Mouse (Mus musculus) E14TG2a.4 (cell line): ENCODE measurements around the gene Plcb1.

Source experiments
- H3K27me3 ChIP-seq: 2 replicates; pipeline ENCODE4 v1.6.1; 2014; ENCODE audit warnings: low read length, control low read depth; ENCODE audit not compliant: insufficient read depth
- H3K36me3 ChIP-seq: 2 replicates; pipeline ENCODE4 v1.6.1; 2014; ENCODE audit warnings: low read length, control low read depth; ENCODE audit not compliant: insufficient read depth
- H3K4me1 ChIP-seq: replicated peaks from 2 replicates; pipeline ENCODE4 v1.6.1; 2014; ENCODE audit warnings: low read depth, low read length, control low read depth
- H3K4me3 ChIP-seq: replicated peaks from 2 replicates; pipeline ENCODE4 v1.5.1; 2014; ENCODE audit warnings: mild to moderate bottlenecking, low read length
- H3K9me3 ChIP-seq: 2 replicates; pipeline ENCODE4 v1.6.1; 2014; ENCODE audit warnings: low read length, control low read depth
- CTCF ChIP-seq: conservative IDR thresholded peaks from 2 replicates; pipeline ENCODE4 v1.5.1; 2014; ENCODE audit warnings: low read length
- NANOG ChIP-seq: IDR thresholded peaks from 2 replicates; pipeline ENCODE4 v1.6.1; 2014; ENCODE audit warnings: borderline replicate concordance, low read length, mixed read lengths
- POU5F1 ChIP-seq: IDR thresholded peaks from 2 replicates; pipeline ENCODE4 v1.6.1; 2014; ENCODE audit warnings: low read length, borderline replicate concordance

Plcb1 gene

DNA sequence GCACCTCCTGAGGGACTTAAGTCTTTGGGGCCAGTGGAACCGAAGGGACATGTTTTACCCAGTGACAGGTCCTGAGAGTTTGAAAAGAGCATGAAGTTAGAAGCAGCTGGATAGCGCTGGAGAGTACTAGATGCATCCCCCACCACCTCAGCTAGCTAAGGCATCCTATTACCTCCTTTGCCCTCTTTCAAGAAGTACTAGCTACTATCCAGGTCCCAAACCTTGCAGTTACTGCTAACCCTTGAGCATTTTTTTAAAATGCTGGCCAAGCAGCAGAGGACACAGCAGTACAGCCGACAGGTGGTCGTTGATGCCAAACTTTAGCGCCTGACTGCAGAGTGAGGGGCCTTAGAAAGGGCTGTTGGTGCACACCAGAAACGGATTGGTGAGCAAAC, 986 bp downstream of the Plcb1 start:
- peak overlapping the region; percentile 91 for H3K4me3 ChIP-seq
- peaks cover 28% of the 10 kb centered on the region for H3K27me3 ChIP-seq
- no peaks in the 10 kb centered on the region for H3K9me3 ChIP-seq
- TF ChIP-seq CTCF (no peak), NANOG (no peak), POU5F1 (no peak)
- peaks cover 4% of the 10 kb centered on the region; the same call in 1 of the 2 replicates for H3K4me1 ChIP-seq
- H3K36me3 ChIP-seq = no peaks in the 10 kb centered on the region

- Histone ChIP-seq H3K36me3 (no peaks in the 10 kb centered on the region), H3K4me3 (no peak overlapping the region; the same call in 1 of the 2 replicates), H3K9me3 (no peaks in the 10 kb centered on the region), H3K4me1 (peaks cover 4% of the 10 kb centered on the region; the same call in 1 of the 2 replicates), H3K27me3 (peaks cover 28% of the 10 kb centered on the region)
- TF ChIP-seq NANOG (no peak), CTCF (no peak), POU5F1 (no peak)
Observed at GRCm38 (mm10) chr2:134787336-134788095, 1.6 kb downstream of the Plcb1 start.

GRCm38 (mm10) chr2:134792926-134793325, 7.1 kb downstream of the Plcb1 start:
- H3K4me3 ChIP-seq = no peak overlapping the region
- no peaks in the 10 kb centered on the region for H3K9me3 ChIP-seq
- no peaks in the 10 kb centered on the region for H3K4me1 ChIP-seq
- TF ChIP-seq NANOG (no peak), CTCF (no peak), POU5F1 (no peak)
- peaks cover 10% of the 10 kb centered on the region for H3K27me3 ChIP-seq
- H3K36me3 ChIP-seq = no peaks in the 10 kb centered on the region

DNA sequence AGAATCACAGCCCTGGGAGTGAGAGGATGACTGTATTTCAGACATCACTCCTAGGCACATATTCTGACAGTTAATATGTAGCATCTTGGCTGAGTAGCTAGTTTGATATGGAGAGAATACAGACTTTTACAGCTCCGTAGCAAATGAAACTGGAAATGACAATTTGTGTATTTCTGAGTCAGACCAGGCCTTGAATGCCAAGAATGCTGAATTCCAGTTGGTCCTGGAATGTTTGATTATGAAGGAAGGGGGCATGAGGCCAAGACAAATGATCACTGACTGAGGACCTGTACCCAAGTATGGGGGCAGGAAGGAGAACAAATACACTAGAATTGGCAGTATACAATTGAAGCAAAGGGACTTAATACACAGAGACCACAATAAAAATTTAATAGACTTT, 14.4 kb downstream of the Plcb1 start:
- H3K27me3 ChIP-seq = no peaks in the 10 kb centered on the region
- H3K4me1 ChIP-seq = no peaks in the 10 kb centered on the region
- no peak overlapping the region for H3K4me3 ChIP-seq
- no peaks in the 10 kb centered on the region for H3K36me3 ChIP-seq
- TF ChIP-seq NANOG = no peak
- TF ChIP-seq POU5F1 = no peak
- TF ChIP-seq CTCF = no peak
- no peaks in the 10 kb centered on the region for H3K9me3 ChIP-seq

GRCm38 (mm10) chr2:134816383-134816782, 30.5 kb downstream of the Plcb1 start:
- Histone ChIP-seq H3K36me3 (no peaks in the 10 kb centered on the region), H3K9me3 (no peaks in the 10 kb centered on the region), H3K4me1 (no peaks in the 10 kb centered on the region), H3K27me3 (no peaks in the 10 kb centered on the region), H3K4me3 (no peak overlapping the region)
- no peak for TF ChIP-seq POU5F1
- TF ChIP-seq CTCF = no peak
- no peak for TF ChIP-seq NANOG

GRCm38 (mm10) chr2:134817058-134817840, 31.4 kb downstream of the Plcb1 start:
- Histone ChIP-seq H3K36me3 (no peaks in the 10 kb centered on the region), H3K4me3 (no peak overlapping the region), H3K27me3 (no peaks in the 10 kb centered on the region), H3K9me3 (no peaks in the 10 kb centered on the region), H3K4me1 (no peaks in the 10 kb centered on the region)
- TF ChIP-seq CTCF (no peak), POU5F1 (no peak), NANOG (no peak)

- H3K4me1 ChIP-seq = no peaks in the 10 kb centered on the region
- TF ChIP-seq POU5F1 (no peak), NANOG (no peak), CTCF (no peak)
- no peaks in the 10 kb centered on the region for H3K9me3 ChIP-seq
- H3K27me3 ChIP-seq = no peaks in the 10 kb centered on the region
- no peak overlapping the region for H3K4me3 ChIP-seq
- H3K36me3 ChIP-seq = no peaks in the 10 kb centered on the region
Observed at GRCm38 (mm10) chr2:134821176-134821575, 35.3 kb downstream of the Plcb1 start.

DNA sequence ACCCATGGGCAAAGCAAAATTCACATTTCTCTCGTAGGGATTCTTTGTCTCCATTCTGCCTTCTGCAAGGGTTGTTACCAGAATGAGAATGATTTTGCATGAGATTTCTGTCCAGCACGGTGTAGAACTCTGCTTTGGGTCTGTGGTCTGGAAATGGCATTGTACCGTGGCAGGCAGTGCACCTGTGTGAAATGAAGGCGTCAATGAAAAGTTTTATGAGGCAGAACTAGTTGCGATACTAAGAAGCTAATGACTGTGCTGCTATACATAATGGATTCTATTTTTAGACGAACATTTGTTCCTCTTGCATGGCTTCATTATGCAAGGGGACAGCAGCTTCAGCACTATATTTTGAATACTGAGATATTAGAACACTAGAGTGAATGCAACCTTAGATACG, 39.8 kb downstream of the Plcb1 start:
- H3K36me3 ChIP-seq = no peaks in the 10 kb centered on the region
- H3K4me3 ChIP-seq = no peak overlapping the region
- TF ChIP-seq POU5F1 = no peak
- no peak for TF ChIP-seq CTCF
- no peak for TF ChIP-seq NANOG
- H3K4me1 ChIP-seq = no peaks in the 10 kb centered on the region
- no peaks in the 10 kb centered on the region for H3K27me3 ChIP-seq
- H3K9me3 ChIP-seq = no peaks in the 10 kb centered on the region
